Mouse (Mus musculus): ENCODE measurements around the gene Dph6.

Gene Dph6

DNA sequence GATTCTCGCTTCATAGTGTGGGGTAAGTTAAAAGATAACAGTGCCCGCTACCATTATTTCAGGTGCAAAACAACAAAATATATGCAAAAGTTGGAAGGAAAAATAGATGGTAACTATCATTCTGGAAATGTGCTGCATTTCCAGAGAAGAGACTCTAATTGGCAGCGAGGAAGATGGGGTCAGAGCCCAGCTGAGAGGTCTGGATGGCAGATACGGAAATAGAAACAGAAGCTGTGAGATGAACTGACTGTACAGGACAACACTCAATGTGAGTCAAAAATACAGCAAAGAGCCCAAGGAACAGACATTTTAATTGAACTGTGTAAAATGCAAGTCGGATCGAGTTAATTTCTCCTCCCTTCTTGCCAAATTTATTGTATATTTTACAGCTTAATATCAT lies 114.3 kb downstream of the Dph6 start:
- no peak for DNase-seq (ENCODE audit: extremely low spot score)

DNA sequence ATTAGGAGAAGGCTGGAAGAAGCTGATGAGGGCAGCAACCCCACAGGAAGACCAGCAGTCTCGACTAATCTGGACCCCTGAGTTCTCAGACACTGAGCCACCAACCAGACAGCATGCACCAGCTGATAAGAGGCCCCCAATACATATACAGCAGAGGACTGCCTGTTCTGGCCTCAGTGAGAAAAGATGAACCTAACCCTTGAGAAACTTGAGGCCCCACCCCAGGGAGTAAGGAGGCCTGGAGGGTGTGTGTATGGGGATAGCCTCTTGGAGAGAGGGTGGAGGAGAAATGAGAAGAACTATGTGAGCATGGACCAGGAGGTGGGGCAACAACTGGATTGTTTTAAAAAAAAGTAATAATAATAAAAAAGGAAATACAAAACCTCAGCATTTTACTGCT lies 118.7 kb downstream of the Dph6 start:
- DNase-seq (ENCODE audit: extremely low spot score): no peak

DNA sequence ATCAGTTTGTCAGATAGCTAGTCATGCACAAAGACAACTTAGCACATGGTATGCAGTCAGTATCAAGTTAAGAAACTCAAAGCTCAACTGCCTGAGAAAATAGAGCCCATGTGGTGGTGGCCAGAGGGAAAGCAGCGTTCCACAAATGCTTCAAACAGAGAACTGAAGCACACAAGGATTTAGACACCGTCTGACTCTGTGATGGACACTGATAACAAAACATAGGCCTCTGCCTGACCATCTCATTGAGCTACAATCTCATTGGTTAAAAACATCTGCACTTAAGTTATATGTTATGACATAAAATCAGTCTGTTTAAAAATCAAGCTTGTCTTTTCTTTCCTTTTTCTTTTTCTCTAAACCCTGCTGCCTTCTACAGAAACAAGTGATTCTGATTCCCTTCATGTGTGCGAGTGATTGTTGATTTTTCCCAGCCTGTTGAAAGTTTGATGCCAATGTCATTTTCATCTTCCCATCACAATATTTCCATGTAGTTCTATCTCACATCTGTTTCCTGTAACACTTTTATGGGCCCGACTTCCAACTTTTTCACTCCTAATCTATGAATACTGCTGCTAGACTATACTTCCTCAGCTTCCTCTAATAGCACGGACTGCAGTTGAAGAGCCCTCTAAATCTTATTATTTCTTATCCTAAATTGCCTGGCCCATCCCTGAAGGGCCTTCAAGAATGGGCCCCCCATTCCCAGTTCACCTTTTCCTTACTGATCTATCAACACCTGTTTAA lies 123.6 kb downstream of the Dph6 start:
- DNase-seq (ENCODE audit: extremely low spot score): no peak

DNA sequence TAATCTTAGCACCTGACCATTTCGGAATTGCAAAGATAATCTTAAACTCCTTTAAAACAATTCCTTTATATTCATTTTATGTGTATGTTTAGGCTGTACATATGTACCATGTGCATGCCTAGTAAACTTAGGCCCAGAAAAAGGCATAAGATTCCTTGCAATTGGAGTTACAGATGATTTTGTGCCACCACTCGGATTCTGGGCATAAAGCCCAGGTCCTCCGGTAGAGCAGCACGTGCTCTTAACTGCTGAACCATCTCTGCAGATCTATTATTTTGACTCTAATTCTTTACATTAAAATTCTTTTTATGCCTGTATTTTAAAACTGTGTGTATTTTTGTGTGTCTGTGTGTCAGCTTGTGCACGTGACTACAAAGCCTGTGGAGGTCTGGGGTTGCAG lies 134.3 kb downstream of the Dph6 start:
- DNase-seq (ENCODE audit: extremely low spot score): no peak

DNA sequence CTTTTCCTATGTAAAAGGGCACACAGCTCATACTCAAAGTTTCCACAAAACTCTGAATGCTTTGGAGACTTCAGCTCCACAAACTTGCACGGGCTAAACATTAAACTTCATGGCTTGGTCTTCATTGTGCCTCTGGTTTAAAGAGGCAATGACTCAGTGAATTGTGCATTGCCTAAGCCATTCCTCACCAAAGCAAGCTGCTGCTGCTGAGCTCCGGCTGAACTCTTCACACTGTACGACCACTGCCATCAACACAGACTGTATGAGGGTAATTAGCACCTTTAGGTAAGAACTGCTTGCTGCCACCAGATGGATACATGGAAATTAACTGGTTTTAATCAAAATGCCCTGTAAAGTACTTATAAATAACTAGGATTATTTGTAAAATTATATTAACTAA lies 134.9 kb downstream of the Dph6 start:
- no peak for DNase-seq (ENCODE audit: extremely low spot score)

DNA sequence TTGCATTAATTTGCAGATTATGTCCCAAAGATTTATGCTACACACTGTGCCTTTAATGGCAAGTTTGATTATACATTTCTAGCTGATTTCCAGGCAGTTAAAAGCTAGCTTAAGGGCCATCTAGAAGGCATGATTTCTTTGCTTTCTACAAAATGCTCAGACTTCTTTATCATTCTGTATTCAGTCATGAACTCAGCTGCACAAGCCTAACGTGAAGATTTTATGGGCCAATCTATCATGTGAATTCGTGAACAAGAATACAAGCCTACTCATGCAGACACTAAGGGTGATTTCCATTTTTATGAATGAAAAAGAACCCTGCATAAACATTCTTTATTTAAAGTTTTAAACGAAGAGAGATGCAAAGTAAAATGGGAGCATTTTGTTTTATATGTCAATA lies 162.4 kb downstream of the Dph6 start:
- DNase-seq (ENCODE audit: extremely low spot score): no peak

DNA sequence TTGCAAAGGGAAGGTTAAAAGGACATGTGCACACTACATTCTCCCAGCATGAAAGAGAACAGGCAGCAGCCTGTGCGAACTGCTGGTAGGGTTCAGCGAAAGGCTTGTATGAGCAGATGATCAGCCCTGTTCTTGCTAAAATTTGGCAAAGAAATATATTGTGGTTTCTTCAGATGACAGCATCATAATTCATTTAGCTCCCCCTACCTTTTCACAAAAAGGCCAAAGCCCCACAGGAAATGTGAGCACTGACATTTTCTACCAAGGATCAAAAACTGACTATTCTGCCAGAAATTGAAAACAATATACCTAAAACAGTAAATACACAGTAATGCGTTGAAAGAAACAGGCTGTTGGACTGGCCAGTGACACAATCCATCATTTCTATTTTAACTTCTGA lies 162.9 kb downstream of the Dph6 start:
- DNase-seq (ENCODE audit: extremely low spot score): no peak

DNA sequence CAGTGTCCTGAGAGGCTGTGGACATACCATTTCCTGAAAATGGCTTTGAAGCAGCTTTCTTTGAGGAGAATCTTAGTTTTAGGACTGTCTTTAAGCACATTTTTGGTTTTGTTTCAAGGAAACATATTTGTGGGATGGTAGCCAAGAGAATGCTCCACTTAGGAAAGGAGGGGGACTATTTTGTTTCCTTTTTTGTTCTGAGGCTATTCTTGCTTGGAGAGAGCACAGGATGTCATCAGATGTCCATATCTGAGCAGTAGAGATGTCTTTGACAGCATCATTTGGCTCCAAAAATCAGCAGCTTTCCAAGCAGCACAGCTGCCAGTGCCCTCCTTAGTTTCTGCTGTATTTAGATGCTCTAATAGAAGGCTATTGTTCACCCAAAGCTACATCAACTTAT lies 167.8 kb downstream of the Dph6 start:
- DNase-seq (ENCODE audit: extremely low spot score): no peak
